Mouse (Mus musculus): Measurements from ENCODE around the gene Pgp. TPM values are rescaled to one million over a fixed set of nuclear protein-coding genes. Genes with fewer than 3 reads are reported as not detected.
A peak's percentile ranks its signal among the peaks of the same experiment; 100 is the strongest.
"Not testable (repeated sequence)": the region's sequence is repeated elsewhere in the genome, so short reads cannot be mapped to it uniquely, and the experiment has no call there.

Gene Pgp
- polyA plus RNA-seq, 1 experiment from 2014 or later, result 53.3 TPM

DNA sequence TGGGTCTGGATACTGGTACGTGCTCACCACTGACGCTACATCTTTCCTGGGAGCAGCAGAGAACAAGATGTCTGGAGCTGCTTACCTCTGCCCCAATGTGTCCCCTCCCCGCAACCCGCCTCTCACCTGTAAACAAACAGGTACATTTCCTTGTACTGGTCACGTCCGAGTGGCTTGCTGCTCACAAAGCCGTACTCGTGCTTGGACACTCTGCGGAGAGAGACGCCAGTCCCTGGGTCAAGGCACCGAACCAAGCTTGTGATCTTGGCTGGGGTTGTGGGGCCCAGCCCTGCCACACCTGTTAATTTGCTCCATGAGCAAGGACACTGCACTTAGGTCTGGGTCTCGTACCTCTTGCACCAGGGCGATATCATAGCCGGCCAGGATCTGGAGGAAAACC is 28.1 kb upstream of the Pgp start:
- ATAC-seq (replicated peaks; ENCODE audit: low FRiP score), result no peak
- H3K4me3 ChIP-seq (replicated peaks), result no peak overlapping the region
- no peaks in the 10 kb centered on the region for H3K4me1 ChIP-seq
- no peak overlapping the region for H3K27ac ChIP-seq
- 87% methylated on average over 14 of the region's 14 CpGs for WGBS
- H3K36me3 ChIP-seq, result peaks cover 89% of the 10 kb centered on the region
- H3K27me3 ChIP-seq, result no peaks in the 10 kb centered on the region
- H3K4me2 ChIP-seq, result no peak overlapping the region
- no peaks in the 10 kb centered on the region for H3K9me3 ChIP-seq (replicated peaks)
- no peak overlapping the region for H3K9ac ChIP-seq

DNA sequence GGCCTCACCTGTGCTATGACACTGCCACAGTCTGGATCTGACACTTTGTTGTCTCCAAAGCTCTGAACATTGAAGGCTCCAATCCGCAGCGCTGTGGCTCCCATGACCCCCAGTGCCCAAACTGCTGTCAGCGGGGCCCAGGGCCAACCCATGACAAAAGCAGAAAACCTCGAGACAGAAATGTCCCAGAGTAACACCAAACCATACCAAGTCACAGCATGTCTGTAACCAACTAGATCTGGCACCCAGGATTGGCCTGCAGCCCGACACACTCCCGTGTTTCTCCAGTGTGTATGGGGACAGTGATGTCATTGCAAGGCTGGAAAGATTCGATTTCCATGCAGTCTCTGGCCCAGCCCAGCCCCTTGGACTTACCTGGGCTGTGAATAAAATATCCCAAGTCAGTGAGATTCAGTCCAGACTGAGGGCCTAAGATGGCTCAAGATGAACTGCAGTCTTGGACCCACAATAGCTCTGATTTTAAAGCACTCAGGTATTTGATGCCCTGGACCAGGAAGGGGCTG is 27.5 kb upstream of the Pgp start, which contains the start of gene Dnase1l2:
Gene Dnase1l2, minus strand, starts transcription at position 474 of the 524 bp plus-strand sequence.
- H3K9ac ChIP-seq, result no peak within 1 kb of the TSS
- no peaks in the 10 kb centered on the region for H3K27me3 ChIP-seq
- ATAC-seq (replicated peaks; ENCODE audit: low FRiP score), result no peak
- no peak within 1 kb of the TSS for H3K4me2 ChIP-seq
- no peak within 1 kb of the TSS for H3K4me3 ChIP-seq (replicated peaks)
- no peak within 1 kb of the TSS for H3K27ac ChIP-seq
- H3K36me3 ChIP-seq, result peaks cover 89% of the 10 kb centered on the region
- no peaks in the 10 kb centered on the region for H3K9me3 ChIP-seq (replicated peaks)
- no peaks in the 10 kb centered on the region for H3K4me1 ChIP-seq
- 80% methylated on average over 7 of the region's 7 CpGs for WGBS

GRCm38 (mm10) chr17:24443409-24443808 is 26.8 kb upstream of the Pgp start:
- Histone ChIP-seq H3K36me3 (peaks cover 89% of the 10 kb centered on the region), H3K9me3 (replicated peaks) (no peaks in the 10 kb centered on the region), H3K4me1 (no peaks in the 10 kb centered on the region), H3K9ac (no peak overlapping the region), H3K4me2 (no peak overlapping the region), H3K4me3 (replicated peaks) (no peak overlapping the region), H3K27me3 (no peaks in the 10 kb centered on the region), H3K27ac (no peak overlapping the region)
- ATAC-seq (replicated peaks; ENCODE audit: low FRiP score), result no peak
- whole genome bisulfite sequencing, result 84% methylated on average over 4 of the region's 4 CpGs

- no peaks in the 10 kb centered on the region for H3K4me1 ChIP-seq
- no peak overlapping the region for H3K4me3 ChIP-seq (replicated peaks)
- no peak overlapping the region for H3K9ac ChIP-seq
- no peak overlapping the region for H3K4me2 ChIP-seq
- no peaks in the 10 kb centered on the region for H3K27me3 ChIP-seq
- H3K36me3 ChIP-seq, result peaks cover 89% of the 10 kb centered on the region
- ATAC-seq (replicated peaks; ENCODE audit: low FRiP score), result no peak
- 92% methylated on average over 8 of the region's 8 CpGs for WGBS
- H3K27ac ChIP-seq, result no peak overlapping the region
- H3K9me3 ChIP-seq (replicated peaks), result no peaks in the 10 kb centered on the region
These were observed 23.6 kb upstream of the Pgp start for GRCm38 (mm10) chr17:24446590-24446989.

GRCm38 (mm10) chr17:24449507-24449906 is 20.7 kb upstream of the Pgp start:
- H3K4me1 ChIP-seq, result peaks cover 14% of the 10 kb centered on the region
- H3K36me3 ChIP-seq, result peaks cover 70% of the 10 kb centered on the region
- no peak overlapping the region for H3K4me3 ChIP-seq (replicated peaks)
- no peaks in the 10 kb centered on the region for H3K9me3 ChIP-seq (replicated peaks)
- WGBS, result 91% methylated on average over 6 of the region's 6 CpGs
- no peak overlapping the region for H3K9ac ChIP-seq
- no peak overlapping the region for H3K4me2 ChIP-seq
- no peaks in the 10 kb centered on the region for H3K27me3 ChIP-seq
- ATAC-seq (replicated peaks; ENCODE audit: low FRiP score), result no peak
- H3K27ac ChIP-seq, result no peak overlapping the region

DNA sequence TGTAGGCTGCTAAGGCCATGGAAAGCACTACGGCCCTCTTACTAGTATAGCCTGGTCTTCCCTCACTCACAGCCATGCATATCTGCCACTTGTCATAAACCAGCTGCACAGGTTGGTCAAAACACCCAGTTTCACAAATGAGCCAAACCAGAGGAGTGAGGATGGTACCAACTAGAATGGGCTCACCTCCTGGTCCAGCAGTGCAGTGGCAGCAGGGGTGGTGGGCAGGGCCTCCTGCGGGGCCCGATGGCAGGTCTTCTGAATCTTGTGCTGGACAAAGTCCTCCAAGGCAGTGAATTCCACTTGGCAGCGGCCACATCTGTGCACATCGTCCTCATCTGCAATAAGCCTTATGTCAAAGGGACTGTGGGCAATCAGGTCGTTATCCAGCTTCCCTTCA is 19.0 kb upstream of the Pgp start:
- H3K4me2 ChIP-seq, result no peak overlapping the region
- H3K9ac ChIP-seq, result no peak overlapping the region
- peaks cover 20% of the 10 kb centered on the region for H3K4me1 ChIP-seq
- H3K27ac ChIP-seq, result no peak overlapping the region
- no peak overlapping the region for H3K4me3 ChIP-seq (replicated peaks)
- no peaks in the 10 kb centered on the region for H3K9me3 ChIP-seq (replicated peaks)
- no peak for ATAC-seq (replicated peaks; ENCODE audit: low FRiP score)
- H3K27me3 ChIP-seq, result no peaks in the 10 kb centered on the region
- 86% methylated on average over 6 of the region's 6 CpGs for WGBS
- H3K36me3 ChIP-seq, result peaks cover 53% of the 10 kb centered on the region

GRCm38 (mm10) chr17:24453372-24453771 is 16.8 kb upstream of the Pgp start:
- Histone ChIP-seq H3K27ac (no peak overlapping the region), H3K36me3 (peaks cover 32% of the 10 kb centered on the region), H3K9ac (no peak overlapping the region), H3K27me3 (no peaks in the 10 kb centered on the region), H3K4me1 (peaks cover 20% of the 10 kb centered on the region), H3K9me3 (replicated peaks) (no peaks in the 10 kb centered on the region), H3K4me3 (replicated peaks) (no peak overlapping the region), H3K4me2 (no peak overlapping the region)
- ATAC-seq (replicated peaks; ENCODE audit: low FRiP score), result no peak
- WGBS, result 70% methylated on average over 2 of the region's 2 CpGs

DNA sequence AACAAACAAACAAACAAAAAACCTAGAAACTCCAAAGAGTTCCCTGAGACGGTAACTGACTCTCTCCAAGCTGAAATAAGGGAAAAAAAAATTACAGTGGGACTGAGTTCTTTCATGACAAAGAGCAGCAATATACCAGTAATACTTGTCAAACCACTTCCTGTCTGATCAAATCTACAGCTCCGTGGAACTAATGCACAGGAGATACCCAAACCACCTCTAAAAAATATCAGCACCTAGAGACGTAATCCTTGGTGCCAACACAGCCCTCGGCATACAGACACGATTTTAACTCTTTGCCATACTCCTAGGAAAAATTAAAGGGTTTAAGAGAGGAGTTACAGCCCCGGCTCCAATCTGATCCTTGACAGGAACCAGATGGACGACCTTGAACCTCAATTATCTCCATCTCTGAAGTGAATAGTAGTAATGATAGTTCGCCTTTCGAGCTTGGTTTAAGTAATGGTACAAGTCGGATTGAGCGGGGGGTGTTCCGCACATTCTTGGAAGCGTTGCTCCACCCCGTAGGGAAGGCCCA is 15.9 kb upstream of the Pgp start:
- WGBS, result 5% methylated on average over 14 of the region's 14 CpGs

GRCm38 (mm10) chr17:24454756-24455522 is 15.3 kb upstream of the Pgp start:
- Histone ChIP-seq H3K27me3 (no peaks in the 10 kb centered on the region), H3K4me1 (peaks cover 20% of the 10 kb centered on the region), H3K4me2 (peak overlapping the region; percentile 69), H3K4me3 (replicated peaks) (peak overlapping the region; percentile 78), H3K27ac (peak overlapping the region; percentile 98), H3K9me3 (replicated peaks) (no peaks in the 10 kb centered on the region), H3K9ac (peak overlapping the region; percentile 80), H3K36me3 (peaks cover 16% of the 10 kb centered on the region)
- ATAC-seq (replicated peaks; ENCODE audit: low FRiP score), result peak; percentile 96
- under 1% methylated on average over 67 of the region's 67 CpGs for WGBS

More for the DNA sequence above, 15.9 kb upstream of the Pgp start:
- Histone ChIP-seq H3K4me2 (peak overlapping the region; percentile 69), H3K4me1 (peaks cover 20% of the 10 kb centered on the region), H3K27ac (peak overlapping the region; percentile 98), H3K27me3 (no peaks in the 10 kb centered on the region), H3K4me3 (replicated peaks) (peak overlapping the region; percentile 78), H3K36me3 (peaks cover 22% of the 10 kb centered on the region), H3K9ac (peak overlapping the region; percentile 80), H3K9me3 (replicated peaks) (no peaks in the 10 kb centered on the region)
- no peak for ATAC-seq (replicated peaks; ENCODE audit: low FRiP score)

DNA sequence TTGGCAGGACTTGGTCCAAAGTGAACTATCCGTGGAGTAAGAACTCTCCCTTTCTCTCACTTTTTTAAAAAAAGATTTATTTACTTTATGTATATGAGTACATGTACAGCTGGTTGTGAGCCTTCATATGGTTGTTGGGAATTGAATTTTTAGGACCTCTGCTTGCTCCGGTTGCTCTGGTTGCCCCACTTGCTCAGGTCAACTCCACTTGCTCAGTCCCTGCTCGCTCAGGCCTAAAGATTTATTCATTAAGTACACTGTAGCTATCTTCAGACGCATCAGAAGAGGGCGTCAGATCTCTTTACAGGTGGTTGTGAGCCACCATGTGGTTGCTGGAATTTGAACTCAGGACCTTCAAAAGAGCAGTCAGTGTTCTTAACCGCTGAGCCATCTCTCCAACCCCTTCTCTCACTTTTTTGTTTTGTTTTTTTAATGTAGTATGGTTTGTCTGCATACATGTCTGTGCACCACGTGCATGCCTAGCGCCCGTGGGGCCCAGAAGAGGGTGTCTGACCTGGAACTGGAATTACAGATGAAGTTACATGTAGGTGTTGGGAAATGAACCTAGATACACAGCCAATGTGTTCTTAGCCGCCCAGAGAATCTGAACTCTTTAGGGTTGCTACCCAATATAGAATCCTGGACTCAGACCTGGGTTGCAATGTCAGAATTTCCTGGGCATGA is 14.5 kb upstream of the Pgp start:
- Histone ChIP-seq H3K27ac (peak overlapping the region; percentile 98), H3K4me1 (peaks cover 20% of the 10 kb centered on the region), H3K4me3 (replicated peaks) (peak overlapping the region; percentile 78), H3K4me2 (peak overlapping the region; percentile 69)
- H3K36me3 ChIP-seq; H3K27me3 ChIP-seq; H3K9ac ChIP-seq; H3K9me3 ChIP-seq (replicated peaks): not testable (repeated sequence)
- ATAC-seq (replicated peaks; ENCODE audit: low FRiP score), result peak; percentile 30
- WGBS, result 44% methylated on average over 10 of the region's 10 CpGs

DNA sequence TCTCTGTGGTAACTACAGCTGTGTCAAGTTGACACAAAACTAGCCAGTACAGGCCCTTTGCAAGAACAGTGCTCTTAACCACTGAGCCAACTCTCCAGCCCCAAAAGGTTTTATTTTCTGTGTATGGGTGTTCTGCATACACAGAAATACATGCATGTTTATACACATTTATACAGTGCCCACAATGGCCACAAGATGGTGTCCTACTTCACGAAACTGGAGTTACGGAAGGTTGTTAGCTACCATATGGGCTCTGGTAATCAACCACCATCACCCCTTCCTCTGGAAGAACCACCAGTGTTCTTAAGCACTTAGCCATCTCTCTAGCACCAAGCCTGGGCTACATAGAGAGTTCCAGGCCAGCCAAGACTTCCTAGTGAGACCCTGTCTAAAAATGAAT is 8.6 kb upstream of the Pgp start:
- no peak overlapping the region for H3K27ac ChIP-seq
- 71% methylated on average over 2 of the region's 2 CpGs for WGBS
- no peaks in the 10 kb centered on the region for H3K27me3 ChIP-seq
- no peaks in the 10 kb centered on the region for H3K4me1 ChIP-seq
- H3K4me2 ChIP-seq, result no peak overlapping the region
- H3K36me3 ChIP-seq, result no peaks in the 10 kb centered on the region
- no peak for ATAC-seq (replicated peaks; ENCODE audit: low FRiP score)
- no peaks in the 10 kb centered on the region for H3K9me3 ChIP-seq (replicated peaks)
- no peak overlapping the region for H3K4me3 ChIP-seq (replicated peaks)
- H3K9ac ChIP-seq, result no peak overlapping the region

DNA sequence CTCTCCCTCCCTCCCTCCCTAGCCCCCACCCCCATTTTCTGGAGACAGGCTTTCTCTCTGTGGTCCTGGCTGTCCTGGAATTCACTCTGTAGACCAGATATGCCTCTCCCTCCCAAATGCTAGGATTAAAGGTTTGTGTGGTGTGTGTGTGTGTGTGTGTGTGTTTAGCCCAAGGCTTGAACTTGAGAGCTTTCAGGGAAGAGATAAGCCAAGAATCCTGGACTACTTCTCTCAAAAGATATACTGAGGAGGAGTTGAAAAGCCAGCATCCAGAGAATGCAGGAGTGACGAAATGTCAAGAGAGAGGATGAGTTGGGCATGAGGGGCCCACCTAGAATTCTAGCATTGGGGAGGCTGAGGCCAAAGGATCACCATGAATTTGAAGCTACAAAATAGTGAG is 7.3 kb upstream of the Pgp start:
- no peak overlapping the region for H3K4me3 ChIP-seq (replicated peaks)
- no peak overlapping the region for H3K4me2 ChIP-seq
- no peaks in the 10 kb centered on the region for H3K4me1 ChIP-seq
- ATAC-seq (replicated peaks; ENCODE audit: low FRiP score), result no peak
- H3K27ac ChIP-seq, result no peak overlapping the region
- H3K9ac ChIP-seq, result no peak overlapping the region
- H3K9me3 ChIP-seq (replicated peaks), result no peaks in the 10 kb centered on the region
- H3K27me3 ChIP-seq, result no peaks in the 10 kb centered on the region
- WGBS, result 75% methylated on average over 1 of the region's 1 CpGs
- no peaks in the 10 kb centered on the region for H3K36me3 ChIP-seq
